Mouse (Mus musculus) neural tube, embryonic 13.5 days (tissue): ENCODE data around the gene Nck2. TPM values are rescaled to one million over a fixed set of nuclear protein-coding genes. Genes with fewer than 3 reads are reported as not detected.
A peak's percentile ranks its signal among the peaks of the same experiment; 100 is the strongest.

Source experiments
- ATAC-seq: fragments of 200-750 bp; cut with Nextera tagmentation; 2 replicates; pipeline ENCODE4 v1.8.0; 2017; ENCODE audit warnings: low read depth, mild to moderate bottlenecking, moderate TSS enrichment, moderate library complexity
- H3K27ac ChIP-seq: fragments of 300-500 bp; sonication (generic); replicated peaks from 2 replicates; pipeline ENCODE4 v1.5.1; 2015; ENCODE audit warnings: moderate library complexity, mild to moderate bottlenecking, inconsistent platforms
- H3K27me3 ChIP-seq: fragments of 300-500 bp; sonication (generic); 2 replicates; pipeline ENCODE4 v1.6.1; 2015; ENCODE audit warnings: mild to moderate bottlenecking, inconsistent platforms
- H3K36me3 ChIP-seq: fragments of 300-500 bp; sonication (generic); 2 replicates; pipeline ENCODE4 v1.6.1; 2015; ENCODE audit warnings: mild to moderate bottlenecking, inconsistent platforms
- H3K4me1 ChIP-seq: fragments of 300-500 bp; sonication (generic); replicated peaks from 2 replicates; pipeline ENCODE4 v1.6.1; 2015; ENCODE audit warnings: inconsistent platforms
- H3K4me2 ChIP-seq: fragments of 300-500 bp; sonication (generic); 2 replicates; pipeline ENCODE4 v1.6.1; 2015; ENCODE audit warnings: inconsistent platforms, mild to moderate bottlenecking, moderate library complexity
- H3K4me3 ChIP-seq: fragments of 300-500 bp; sonication (generic); 2 replicates; pipeline ENCODE4 v1.5.1; 2015; ENCODE audit warnings: mild to moderate bottlenecking, inconsistent platforms
- H3K9ac ChIP-seq: fragments of 300-500 bp; sonication (generic); 2 replicates; pipeline ENCODE4 v1.6.1; 2015; ENCODE audit warnings: moderate library complexity, mild to moderate bottlenecking, inconsistent platforms
- H3K9me3 ChIP-seq: fragments of 300-500 bp; sonication (generic); 2 replicates; pipeline ENCODE4 v1.6.1; 2016; ENCODE audit warnings: inconsistent platforms
- WGBS: fragments of 180-500 bp; shearing (Covaris S2); methylation state at CpG from one replicate; pipeline ENCODE4 v1.1.7; 2015; 5-methylcytosine and 5-hydroxymethylcytosine counted together
- polyA plus RNA-seq: library from polyadenylated mRNA; unstranded; fragments of >200 nt; fragmentation: Nextera tagmentation; extraction: Ambion mirVana; gene quantifications from 2 replicates; pipeline ENCODE4 v1.2.1, GENCODE M21; 2015

The Nck2 gene
- polyA plus RNA-seq, 1 experiment from 2014 or later: 33.9 TPM

GRCm38 (mm10) chr1:43501143-43501919, 57.0 kb downstream of the Nck2 start:
- no peak overlapping the region for H3K9ac ChIP-seq
- H3K4me1 ChIP-seq: peaks cover 82% of the 10 kb centered on the region
- no peaks in the 10 kb centered on the region for H3K9me3 ChIP-seq
- no peaks in the 10 kb centered on the region for H3K27me3 ChIP-seq
- ATAC-seq: no peak
- no peaks in the 10 kb centered on the region for H3K36me3 ChIP-seq
- WGBS: 94% methylated on average over 6 of the region's 6 CpGs
- H3K4me2 ChIP-seq: no peak overlapping the region
- no peak overlapping the region for H3K4me3 ChIP-seq
- no peak overlapping the region for H3K27ac ChIP-seq

- no peaks in the 10 kb centered on the region for H3K27me3 ChIP-seq
- no peak overlapping the region for H3K27ac ChIP-seq
- no peak overlapping the region for H3K9ac ChIP-seq
- no peak for ATAC-seq
- no peak overlapping the region for H3K4me3 ChIP-seq
- H3K4me1 ChIP-seq: peaks cover 80% of the 10 kb centered on the region
- 52% methylated on average over 10 of the region's 10 CpGs for WGBS
- no peak overlapping the region for H3K4me2 ChIP-seq
- no peaks in the 10 kb centered on the region for H3K9me3 ChIP-seq
- H3K36me3 ChIP-seq: no peaks in the 10 kb centered on the region
Measured at GRCm38 (mm10) chr1:43501920-43502791, 57.8 kb downstream of the Nck2 start.

DNA sequence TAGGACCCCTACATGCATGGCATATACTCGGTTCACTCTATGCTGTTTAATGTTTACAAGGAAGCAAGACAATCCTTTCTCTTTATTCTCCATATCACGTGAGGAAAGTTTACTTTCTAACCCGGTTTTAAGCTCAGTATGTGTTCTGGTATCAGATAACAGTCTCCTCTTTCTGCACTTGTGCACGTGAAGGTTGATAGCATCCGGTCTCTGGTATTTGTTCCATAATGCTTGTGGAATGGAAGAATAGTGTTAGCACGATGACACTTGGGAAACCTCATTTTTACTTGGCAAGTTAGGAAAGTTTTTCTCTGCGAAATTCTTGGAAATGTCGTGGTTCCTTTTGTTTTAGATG, 58.4 kb downstream of the Nck2 start:
- no peaks in the 10 kb centered on the region for H3K9me3 ChIP-seq
- H3K27me3 ChIP-seq: no peaks in the 10 kb centered on the region
- no peak for ATAC-seq
- H3K4me2 ChIP-seq: no peak overlapping the region
- H3K36me3 ChIP-seq: no peaks in the 10 kb centered on the region
- H3K4me3 ChIP-seq: no peak overlapping the region
- H3K27ac ChIP-seq: no peak overlapping the region
- peaks cover 75% of the 10 kb centered on the region for H3K4me1 ChIP-seq
- WGBS: 78% methylated on average over 8 of the region's 8 CpGs
- no peak overlapping the region for H3K9ac ChIP-seq

- no peaks in the 10 kb centered on the region for H3K9me3 ChIP-seq
- no peak for ATAC-seq
- H3K4me1 ChIP-seq: peaks cover 70% of the 10 kb centered on the region
- no peak overlapping the region for H3K4me3 ChIP-seq
- H3K4me2 ChIP-seq: no peak overlapping the region
- H3K36me3 ChIP-seq: no peaks in the 10 kb centered on the region
- H3K27me3 ChIP-seq: no peaks in the 10 kb centered on the region
- 94% methylated on average over 2 of the region's 2 CpGs for WGBS
- 0 out of 2 replicates have a peak overlapping the region, but pooled peaks have one; percentile 42 for H3K27ac ChIP-seq
- no peak overlapping the region for H3K9ac ChIP-seq
Measured at GRCm38 (mm10) chr1:43503261-43503660, 58.9 kb downstream of the Nck2 start.

GRCm38 (mm10) chr1:43503676-43504075, 59.3 kb downstream of the Nck2 start:
- ATAC-seq: no peak
- Histone ChIP-seq H3K27me3 (no peaks in the 10 kb centered on the region), H3K36me3 (no peaks in the 10 kb centered on the region), H3K27ac (peak overlapping the region; percentile 42; the same call in 1 of the 2 replicates), H3K4me3 (no peak overlapping the region), H3K4me2 (no peak overlapping the region), H3K9ac (no peak overlapping the region), H3K9me3 (no peaks in the 10 kb centered on the region), H3K4me1 (peaks cover 66% of the 10 kb centered on the region)
- WGBS: 77% methylated on average over 6 of the region's 6 CpGs

DNA sequence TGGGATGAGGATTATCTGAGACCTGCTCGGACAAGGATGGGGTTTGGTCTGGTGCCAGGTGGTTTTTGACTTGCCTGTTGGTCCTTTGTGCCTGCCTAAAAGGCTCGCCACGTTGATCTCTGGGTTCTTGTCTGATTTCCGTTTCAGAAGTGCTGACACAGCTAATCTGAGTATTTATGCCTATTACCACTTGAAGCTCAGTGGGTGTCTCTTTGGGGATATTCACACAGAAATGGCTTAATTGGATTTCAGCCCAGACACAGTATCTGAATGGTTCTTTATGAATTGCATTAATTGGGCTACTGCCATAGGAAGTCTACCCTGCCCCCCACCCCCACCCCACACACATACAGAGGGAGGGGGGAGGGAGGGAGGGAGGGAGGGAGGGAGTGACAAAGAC, 59.9 kb downstream of the Nck2 start:
- no peak overlapping the region for H3K9ac ChIP-seq
- H3K36me3 ChIP-seq: no peaks in the 10 kb centered on the region
- no peak overlapping the region for H3K4me2 ChIP-seq
- H3K9me3 ChIP-seq: no peaks in the 10 kb centered on the region
- peaks cover 60% of the 10 kb centered on the region for H3K4me1 ChIP-seq
- no peak overlapping the region for H3K4me3 ChIP-seq
- WGBS: 6% methylated on average over 4 of the region's 4 CpGs
- peak overlapping the region; percentile 42; the same call in 1 of the 2 replicates for H3K27ac ChIP-seq
- peak; percentile 88 for ATAC-seq
- H3K27me3 ChIP-seq: no peaks in the 10 kb centered on the region

DNA sequence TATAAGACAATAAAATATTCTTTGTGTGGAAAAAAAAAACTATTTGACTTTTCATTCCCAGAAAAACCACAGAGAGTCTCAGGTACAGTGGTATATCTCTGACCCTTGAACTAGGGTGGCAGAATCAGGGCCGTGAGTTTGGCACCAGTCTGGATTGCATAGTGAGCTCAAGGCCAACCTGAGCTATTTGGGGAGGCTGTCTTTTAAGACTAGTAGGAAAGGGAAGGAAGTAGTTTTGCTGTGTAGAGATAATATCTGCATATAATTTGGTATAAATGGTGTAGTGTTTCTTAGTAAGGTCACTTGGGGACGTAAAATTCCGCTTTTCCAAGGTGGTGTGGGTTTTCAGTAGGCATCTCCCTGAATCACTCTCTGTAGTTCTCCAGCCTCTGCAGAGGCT, 62.3 kb downstream of the Nck2 start:
- Histone ChIP-seq H3K36me3 (peaks cover 15% of the 10 kb centered on the region), H3K4me1 (peaks cover 43% of the 10 kb centered on the region), H3K9me3 (no peaks in the 10 kb centered on the region), H3K4me2 (no peak overlapping the region), H3K4me3 (no peak overlapping the region), H3K27ac (no peak overlapping the region), H3K27me3 (no peaks in the 10 kb centered on the region), H3K9ac (no peak overlapping the region)
- no peak for ATAC-seq
- WGBS: 95% methylated on average over 3 of the region's 3 CpGs

GRCm38 (mm10) chr1:43507809-43508208, 63.4 kb downstream of the Nck2 start:
- H3K36me3 ChIP-seq: peaks cover 16% of the 10 kb centered on the region
- no peak overlapping the region for H3K9ac ChIP-seq
- H3K27ac ChIP-seq: no peak overlapping the region
- no peak for ATAC-seq
- H3K4me1 ChIP-seq: peaks cover 31% of the 10 kb centered on the region
- H3K4me2 ChIP-seq: no peak overlapping the region
- H3K4me3 ChIP-seq: no peak overlapping the region
- WGBS: 69% methylated on average over 1 of the region's 1 CpGs
- no peaks in the 10 kb centered on the region for H3K9me3 ChIP-seq
- H3K27me3 ChIP-seq: no peaks in the 10 kb centered on the region

- no peak overlapping the region for H3K4me3 ChIP-seq
- H3K9ac ChIP-seq: no peak overlapping the region
- H3K4me2 ChIP-seq: no peak overlapping the region
- no peaks in the 10 kb centered on the region for H3K27me3 ChIP-seq
- H3K27ac ChIP-seq: no peak overlapping the region
- H3K36me3 ChIP-seq: peaks cover 19% of the 10 kb centered on the region
- WGBS: 84% methylated on average over 12 of the region's 12 CpGs
- no peaks in the 10 kb centered on the region for H3K9me3 ChIP-seq
- 0 out of 2 replicates have a peak, but pooled peaks cover 2% of the 10 kb centered on the region for H3K4me1 ChIP-seq
- no peak for ATAC-seq
Measured at GRCm38 (mm10) chr1:43511256-43511655, 66.9 kb downstream of the Nck2 start.

DNA sequence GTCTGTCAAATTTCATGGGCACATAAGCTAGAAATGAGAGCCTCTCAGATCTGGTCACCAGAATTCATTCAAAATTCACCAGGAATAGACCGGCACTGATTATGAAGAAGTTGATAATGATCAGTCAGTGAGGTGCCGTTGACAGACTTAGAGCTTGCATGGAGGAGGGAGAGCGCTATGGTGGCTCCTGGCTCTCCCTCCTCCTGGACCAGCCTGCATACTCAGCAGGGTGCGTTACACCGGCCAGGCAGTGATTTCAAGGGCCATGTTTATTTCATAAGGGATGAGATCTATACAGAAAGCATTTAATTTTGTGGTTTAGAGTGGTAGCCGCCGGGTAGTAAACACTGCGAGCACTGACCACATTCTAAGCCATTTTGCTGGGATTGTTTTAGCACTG, 67.3 kb downstream of the Nck2 start:
- ATAC-seq: no peak
- no peaks in the 10 kb centered on the region for H3K9me3 ChIP-seq
- WGBS: 82% methylated on average over 8 of the region's 8 CpGs
- H3K27me3 ChIP-seq: no peaks in the 10 kb centered on the region
- no peak overlapping the region for H3K9ac ChIP-seq
- H3K4me1 ChIP-seq: no peaks in the 10 kb centered on the region
- no peak overlapping the region for H3K4me2 ChIP-seq
- H3K4me3 ChIP-seq: no peak overlapping the region
- H3K36me3 ChIP-seq: peaks cover 19% of the 10 kb centered on the region
- H3K27ac ChIP-seq: no peak overlapping the region

DNA sequence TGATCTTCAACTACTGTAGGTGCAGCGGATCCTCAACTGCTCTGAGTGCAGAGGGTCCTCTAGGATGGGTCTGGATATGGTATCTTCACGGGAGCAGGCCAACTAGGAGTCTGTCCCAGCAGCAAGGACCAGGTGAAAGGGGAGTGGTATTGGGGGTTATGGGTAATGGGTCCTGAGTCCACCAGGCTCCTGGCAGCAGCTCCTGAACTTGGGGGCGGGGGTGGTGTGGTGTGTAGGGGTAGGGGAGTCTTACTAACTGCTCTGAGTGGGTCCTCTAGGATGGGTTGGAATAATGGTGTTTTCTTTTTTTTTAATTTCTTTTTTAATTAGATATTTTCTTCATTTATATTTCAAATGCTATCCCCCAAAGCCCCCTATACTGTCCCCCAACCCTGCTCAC, 73.0 kb downstream of the Nck2 start:
- ATAC-seq: no peak
- WGBS: 98% methylated on average over 3 of the region's 3 CpGs
- H3K9me3 ChIP-seq: no peaks in the 10 kb centered on the region

GRCm38 (mm10) chr1:43520216-43520988, 76.0 kb downstream of the Nck2 start:
- no peak overlapping the region for H3K9ac ChIP-seq
- no peaks in the 10 kb centered on the region for H3K27me3 ChIP-seq
- peaks cover 8% of the 10 kb centered on the region for H3K4me1 ChIP-seq
- no peak overlapping the region for H3K27ac ChIP-seq
- no peaks in the 10 kb centered on the region for H3K36me3 ChIP-seq
- no peak for ATAC-seq
- 91% methylated on average over 1 of the region's 1 CpGs for WGBS
- H3K4me3 ChIP-seq: no peak overlapping the region
- no peak overlapping the region for H3K4me2 ChIP-seq
- H3K9me3 ChIP-seq: no peaks in the 10 kb centered on the region

More for the DNA sequence above, 73.0 kb downstream of the Nck2 start:
- Histone ChIP-seq H3K4me2 (no peak overlapping the region), H3K36me3 (0 out of 2 replicates have a peak, but pooled peaks cover 5% of the 10 kb centered on the region), H3K9ac (no peak overlapping the region), H3K27me3 (no peaks in the 10 kb centered on the region), H3K4me1 (no peaks in the 10 kb centered on the region), H3K27ac (no peak overlapping the region), H3K4me3 (no peak overlapping the region)
